Mouse (Mus musculus) midbrain, embryonic 11.5 days (tissue): ENCODE measurements around the gene Mob3b. TPM values are rescaled to one million over a fixed set of nuclear protein-coding genes. Genes with fewer than 3 reads are reported as not detected.

Experiments used
- ATAC-seq: fragments of 200-750 bp; cut with Nextera tagmentation; 2 replicates; pipeline ENCODE4 v1.8.0; 2017; ENCODE audit warnings: moderate TSS enrichment, moderate library complexity; ENCODE audit not compliant: low FRiP score
- DNase-seq: peaks from one replicate; pipeline ENCODE4 v3.0.0; 2015; ENCODE audit warnings: low spot score; ENCODE audit errors: missing footprints
- H3K27ac ChIP-seq: fragments of 300-500 bp; sonication (generic); 2 replicates; pipeline ENCODE4 v1.5.1; 2014; ENCODE audit warnings: low read depth, low read length
- H3K27me3 ChIP-seq: fragments of 300-500 bp; sonication (generic); 2 replicates; pipeline ENCODE4 v1.6.1; 2014; ENCODE audit warnings: mild to moderate bottlenecking, low read length, moderate library complexity, mixed read lengths; ENCODE audit not compliant: control insufficient read depth, insufficient read depth
- H3K36me3 ChIP-seq: fragments of 300-500 bp; sonication (generic); 2 replicates; pipeline ENCODE4 v1.6.1; 2014; ENCODE audit warnings: mild to moderate bottlenecking, low read length, moderate library complexity, mixed read lengths; ENCODE audit not compliant: control insufficient read depth, insufficient read depth
- H3K4me1 ChIP-seq: fragments of 300-500 bp; sonication (generic); 2 replicates; pipeline ENCODE4 v1.6.1; 2014; ENCODE audit warnings: low read length; ENCODE audit not compliant: control insufficient read depth, insufficient read depth
- H3K4me2 ChIP-seq: fragments of 300-500 bp; sonication (generic); 2 replicates; pipeline ENCODE4 v1.6.1; 2014; ENCODE audit warnings: mild to moderate bottlenecking, moderate library complexity
- H3K4me3 ChIP-seq: fragments of 300-500 bp; sonication (generic); 2 replicates; pipeline ENCODE4 v1.5.1; 2014; ENCODE audit warnings: low read depth, low read length
- H3K9ac ChIP-seq: fragments of 300-500 bp; sonication (generic); 2 replicates; pipeline ENCODE4 v1.6.1; 2014; ENCODE audit warnings: low read length
- H3K9me3 ChIP-seq: fragments of 300-500 bp; sonication (generic); 2 replicates; pipeline ENCODE4 v1.6.1; 2016; ENCODE audit warnings: low read length; ENCODE audit not compliant: control insufficient read depth
- WGBS: fragments of 180-500 bp; shearing (Covaris S2); extraction: QIAGEN DNeasy Blood & Tissue Kit; methylation state at CpG from one replicate; pipeline ENCODE4 v1.1.7; 2014; 5-methylcytosine and 5-hydroxymethylcytosine counted together
- polyA plus RNA-seq: library from polyadenylated mRNA; unstranded; fragments of >200 nt; fragmentation: Nextera tagmentation; extraction: Ambion mirVana; gene quantifications from 2 replicates; pipeline ENCODE4 v1.2.1, GENCODE M21; 2014

Gene Mob3b
- polyA plus RNA-seq, 1 experiment from 2014 or later: 16.5 TPM

DNA sequence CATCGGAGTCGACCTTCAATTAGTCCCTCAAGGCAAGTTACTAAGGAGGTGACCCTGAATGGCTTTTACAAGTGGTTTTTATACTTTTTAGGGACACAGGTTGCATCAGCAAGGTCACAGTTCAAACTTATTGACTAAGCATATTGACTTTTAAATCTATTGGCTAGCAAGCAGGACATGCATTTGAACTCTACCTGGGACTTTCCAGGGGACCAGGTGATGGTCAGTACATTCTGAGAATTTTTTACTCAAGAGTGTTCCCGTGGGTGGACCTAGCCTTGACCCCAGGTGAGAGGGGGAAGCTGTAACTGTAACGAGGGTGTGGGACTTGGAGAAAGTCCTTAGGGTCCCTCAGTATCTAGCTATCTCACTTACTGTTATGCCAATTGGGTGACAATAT lies 256.1 kb downstream of the Mob3b start:
- Histone ChIP-seq H3K36me3 (no peaks in the 10 kb centered on the region), H3K9ac (no peak overlapping the region), H3K4me3 (no peak overlapping the region), H3K9me3 (no peaks in the 10 kb centered on the region), H3K4me2 (no peak overlapping the region), H3K27me3 (no peaks in the 10 kb centered on the region), H3K4me1 (no peaks in the 10 kb centered on the region), H3K27ac (no peak overlapping the region)
- DNase-seq: no peak
- ATAC-seq: no peak
- WGBS: 77% methylated on average over 4 of the region's 4 CpGs

GRCm38 (mm10) chr4:34900155-34900554 lies 257.1 kb downstream of the Mob3b start:
- no peak overlapping the region for H3K4me3 ChIP-seq
- ATAC-seq (no peak), DNase-seq (no peak)
- H3K27me3 ChIP-seq: no peaks in the 10 kb centered on the region
- H3K4me1 ChIP-seq: no peaks in the 10 kb centered on the region
- WGBS: 52% methylated on average over 9 of the region's 9 CpGs
- H3K9ac ChIP-seq: no peak overlapping the region
- no peaks in the 10 kb centered on the region for H3K36me3 ChIP-seq
- H3K4me2 ChIP-seq: no peak overlapping the region
- H3K27ac ChIP-seq: no peak overlapping the region
- H3K9me3 ChIP-seq: no peaks in the 10 kb centered on the region

GRCm38 (mm10) chr4:34899322-34899721 lies 258.0 kb downstream of the Mob3b start:
- WGBS: 97% methylated on average over 1 of the region's 1 CpGs
- no peak overlapping the region for H3K4me3 ChIP-seq
- ATAC-seq (no peak), DNase-seq (peak; percentile 57)
- no peaks in the 10 kb centered on the region for H3K4me1 ChIP-seq
- H3K36me3 ChIP-seq: no peaks in the 10 kb centered on the region
- H3K27ac ChIP-seq: no peak overlapping the region
- H3K9me3 ChIP-seq: no peaks in the 10 kb centered on the region
- H3K27me3 ChIP-seq: no peaks in the 10 kb centered on the region
- H3K4me2 ChIP-seq: no peak overlapping the region
- H3K9ac ChIP-seq: no peak overlapping the region

Other genes starting within 250 kb of the Mob3b start
- gene Ifnk, start 5.4 kb downstream of the Mob3b start, polyA plus RNA-seq: 0.46 TPM in 1 of 2 replicates, not detected in the other
- gene C9orf72, start 68.7 kb upstream of the Mob3b start, polyA plus RNA-seq: 29.5 and 29.6 TPM in 2 replicates